Mouse (Mus musculus) CD8-positive naive resting alpha-beta T cell, adult 2 months (primary cell): ENCODE results near the gene Tnip3.

Source experiments
- DNase-seq, 2 experiments: peaks; one replicate each; pipeline ENCODE4 v3.0.0; 2022; ENCODE audit warnings: low read depth in 2 of 2, low spot score in 2 of 2

Gene Tnip3

GRCm38 (mm10) chr6:65644110-65644509 is 119.0 kb downstream of the Tnip3 start:
- DNase-seq = no peak

GRCm38 (mm10) chr6:65646408-65646807 is 121.3 kb downstream of the Tnip3 start:
- no peak for DNase-seq

- DNase-seq = peak in 1 of 2 experiments; percentile 48
Observed at GRCm38 (mm10) chr6:65647731-65648130, 122.6 kb downstream of the Tnip3 start.

GRCm38 (mm10) chr6:65651376-65651775 is 126.3 kb downstream of the Tnip3 start:
- no peak for DNase-seq

GRCm38 (mm10) chr6:65661272-65661671 is 136.2 kb downstream of the Tnip3 start:
- DNase-seq = no peak

GRCm38 (mm10) chr6:65662050-65662449 is 136.9 kb downstream of the Tnip3 start:
- DNase-seq = peak in 1 of 2 experiments; percentile 49

- no peak for DNase-seq
Observed at GRCm38 (mm10) chr6:65663990-65664389, 138.9 kb downstream of the Tnip3 start.

GRCm38 (mm10) chr6:65666295-65666694 is 141.2 kb downstream of the Tnip3 start:
- no peak for DNase-seq

GRCm38 (mm10) chr6:65669971-65670370 is 144.9 kb downstream of the Tnip3 start:
- DNase-seq = no peak

GRCm38 (mm10) chr6:65670981-65671411 is 145.9 kb downstream of the Tnip3 start:
- no peak for DNase-seq

GRCm38 (mm10) chr6:65671451-65671850 is 146.3 kb downstream of the Tnip3 start, which contains the start of gene Ndnf:
Gene Ndnf, plus strand, starts transcription at chr6:65671590.
- peak; percentile 23 to 39 for DNase-seq

GRCm38 (mm10) chr6:65672131-65673031 is 147.3 kb downstream of the Tnip3 start:
- DNase-seq = peak in 1 of 2 experiments; percentile 7
